Mouse (Mus musculus) embryonic fibroblast, embryonic 13.5 days (primary cell): ENCODE measurements at regions not wholly inside any gene's neighbourhood (a gene's known extent, or its start where the extent isn't known, plus 50 kb on each side); places are given as distances from the start of the nearest gene placed in this dataset.

Experiments
- CTCF ChIP-seq: IDR thresholded peaks from 2 replicates; pipeline ENCODE4 v1.5.1; 2011; ENCODE audit warnings: mild to moderate bottlenecking, control low read depth, low read length, moderate library complexity, borderline replicate concordance; ENCODE audit not compliant: insufficient read depth
- POLR2A ChIP-seq: IDR thresholded peaks from 2 replicates; pipeline ENCODE4 v1.6.1; 2011; ENCODE audit warnings: low read depth, mild to moderate bottlenecking, control low read depth, low read length, moderate library complexity

DNA sequence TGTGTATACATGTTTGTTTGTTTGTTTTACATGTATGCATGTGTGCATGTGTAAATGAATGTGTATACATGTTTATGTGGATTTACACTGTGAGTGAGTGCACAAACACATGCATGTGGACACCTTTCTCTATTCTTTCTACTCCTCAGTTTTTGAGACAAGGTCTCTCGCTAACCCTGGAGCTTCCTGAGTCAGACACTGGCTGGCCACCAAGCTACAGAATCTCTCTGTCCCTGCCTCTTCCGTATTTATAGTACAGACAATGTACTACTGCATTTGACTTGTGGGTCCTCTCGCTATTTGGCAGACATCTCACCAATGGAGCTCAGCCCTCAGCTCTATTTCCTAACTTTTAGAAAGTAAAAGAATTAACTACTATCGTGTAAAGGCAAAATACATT, 427.8 kb upstream of the Prickle1 start:
- TF ChIP-seq CTCF = no peak
- TF ChIP-seq POLR2A = no peak
